Mouse (Mus musculus) C2C12 (cell line): ENCODE measurements around the gene Rbpjl.

Experiments used
- CEBPB ChIP-seq: IDR thresholded peaks from one replicate; pipeline ENCODE4 v1.6.1; 2011; ENCODE audit warnings: low read depth, mild to moderate bottlenecking, control low read depth, moderate library complexity
- CTCF ChIP-seq: IDR thresholded peaks from one replicate; pipeline ENCODE4 v1.5.1; 2011; ENCODE audit not compliant: control insufficient read depth, insufficient read depth, insufficient read length
- MAX ChIP-seq: IDR thresholded peaks from one replicate; pipeline ENCODE4 v1.6.1; 2011; ENCODE audit warnings: mild to moderate bottlenecking, control low read depth
- MYOD1 ChIP-seq: IDR thresholded peaks from one replicate; pipeline ENCODE4 v1.6.1; 2011; ENCODE audit warnings: low read depth; ENCODE audit not compliant: control insufficient read depth, insufficient read length
- MYOG ChIP-seq: IDR thresholded peaks from one replicate; pipeline ENCODE4 v1.6.1; 2011; ENCODE audit not compliant: control insufficient read depth, insufficient read length; ENCODE audit errors: extremely low read depth
- USF1 ChIP-seq: IDR thresholded peaks from one replicate; pipeline ENCODE4 v1.6.1; 2011; ENCODE audit warnings: low read depth, mild to moderate bottlenecking, control low read depth, moderate library complexity

- no peak for TF ChIP-seq CTCF
- no peak for TF ChIP-seq MYOG
- TF ChIP-seq MYOD1: no peak
- TF ChIP-seq MAX: no peak
- TF ChIP-seq USF1: no peak
- TF ChIP-seq CEBPB: peak; percentile 98
Measured at GRCm38 (mm10) chr2:164454846-164455245, 51.9 kb downstream of the Rbpjl start.
